Comparison of ENCODE assay signal across 8 mouse cellular contexts in genomic region chr3:127451070-127451469, GRCm38 (mm10). TPM values are rescaled to one million over a fixed set of nuclear protein-coding genes. Genes with fewer than 3 reads are reported as not detected.
DNase-seq lines count a peak whose midpoint lies in the region; ATAC-seq and TF ChIP-seq lines count a peak whose summit lies in the region.

No protein-coding gene starts in this region.

- no peak for ATAC-seq in heart, embryonic 11.5 days (replicated peaks; ENCODE audit: insufficient number of reproducible peaks, low FRiP score, low TSS enrichment)
- peak; percentile 76 for ATAC-seq in forebrain, embryonic 16.5 days
- ATAC-seq in liver, embryonic 11.5 days (replicated peaks; ENCODE audit: low FRiP score), result 0 out of 2 replicates have a peak, but pooled peaks have one; percentile 57

- H3K4me3 ChIP-seq in heart, adult 2 months, result no peak overlapping the region
- no peak overlapping the region for H3K4me3 ChIP-seq in heart, embryonic 11.5 days (ENCODE audit: low read depth, low read length)
- H3K4me3 ChIP-seq in forebrain, embryonic 16.5 days (replicated peaks; ENCODE audit: low read length), result no peak overlapping the region
- H3K4me3 ChIP-seq in liver, embryonic 11.5 days (ENCODE audit: low read depth, low read length), result no peak overlapping the region

- 7% methylated on average over 3 of the region's 3 CpGs for WGBS in heart, adult 2 months
- WGBS in heart, embryonic 11.5 days (ENCODE audit: insufficient replicate concordance), result 11% methylated on average over 3 of the region's 3 CpGs
- WGBS in forebrain, embryonic 16.5 days, result 12% methylated on average over 3 of the region's 3 CpGs
- WGBS in liver, embryonic 11.5 days, result 9% methylated on average over 3 of the region's 3 CpGs

- peak; percentile 88 for TF ChIP-seq CTCF in heart, adult 2 months (IDR thresholded peaks at IDR 0.05)
- peak; percentile 89 for TF ChIP-seq CTCF in brain, embryonic 14.5 days (IDR thresholded peaks at IDR 0.05; ENCODE audit: borderline replicate concordance, extremely low read depth, insufficient read depth, insufficient read length)

- H3K27me3 ChIP-seq in heart, adult 2 months (ENCODE audit: control insufficient read depth, insufficient read depth, low read length), result no peaks in the 10 kb centered on the region
- H3K27me3 ChIP-seq in heart, embryonic 11.5 days (ENCODE audit: control insufficient read depth, insufficient read depth, low read length), result no peaks in the 10 kb centered on the region
- no peaks in the 10 kb centered on the region for H3K27me3 ChIP-seq in forebrain, embryonic 16.5 days (replicated peaks; ENCODE audit: control insufficient read depth, insufficient read depth, low read length)
- no peaks in the 10 kb centered on the region for H3K27me3 ChIP-seq in liver, embryonic 11.5 days (replicated peaks; ENCODE audit: control insufficient read depth, insufficient read depth, low read length)

- no peaks in the 10 kb centered on the region for H3K9me3 ChIP-seq in heart, embryonic 11.5 days (replicated peaks; ENCODE audit: control insufficient read depth, low read length)
- no peaks in the 10 kb centered on the region for H3K9me3 ChIP-seq in forebrain, embryonic 16.5 days (ENCODE audit: control insufficient read depth, low read length)
- no peaks in the 10 kb centered on the region for H3K9me3 ChIP-seq in liver, embryonic 11.5 days (ENCODE audit: control insufficient read depth, low read length)

- H3K27ac ChIP-seq in heart, adult 2 months, result no peak overlapping the region
- H3K27ac ChIP-seq in heart, embryonic 11.5 days (ENCODE audit: low read depth, low read length), result no peak overlapping the region
- no peak overlapping the region for H3K27ac ChIP-seq in forebrain, embryonic 16.5 days (ENCODE audit: low read length)
- no peak overlapping the region for H3K27ac ChIP-seq in liver, embryonic 11.5 days (ENCODE audit: low read depth, low read length)

- no peak for TF ChIP-seq POLR2A in heart, adult 2 months (IDR thresholded peaks at IDR 0.05; ENCODE audit: insufficient read depth, low read depth, low read length)
- no peak for TF ChIP-seq POLR2A in brain, embryonic 14.5 days (IDR thresholded peaks at IDR 0.05; ENCODE audit: borderline replicate concordance, extremely low read depth, insufficient read depth, insufficient read length, poor library complexity, severe bottlenecking)

- intact Hi-C loops in heart, adult 2 months (cut with DNase I), result loop anchor here (2.0 to 10.0 kb wide), 2 partner anchors 128 to 266 kb away; no protein-coding TSS in a partner anchor

- no peaks in the 10 kb centered on the region for H3K4me1 ChIP-seq in heart, adult 2 months (ENCODE audit: control insufficient read depth, insufficient read depth, low read length)
- peaks cover 3% of the 10 kb centered on the region; the same call in 1 of the 2 replicates for H3K4me1 ChIP-seq in heart, embryonic 11.5 days (ENCODE audit: control insufficient read depth, insufficient read depth, low read length)
- H3K4me1 ChIP-seq in forebrain, embryonic 16.5 days (replicated peaks; ENCODE audit: control insufficient read depth, insufficient read depth, low read length), result no peaks in the 10 kb centered on the region
- H3K4me1 ChIP-seq in liver, embryonic 11.5 days (replicated peaks; ENCODE audit: control insufficient read depth, insufficient read depth, low read length), result peaks cover 3% of the 10 kb centered on the region

- H3K9ac ChIP-seq in heart, adult 2 months (ENCODE audit: low read depth, low read length), result no peak overlapping the region
- no peak overlapping the region for H3K9ac ChIP-seq in heart, embryonic 11.5 days (ENCODE audit: low read depth, low read length)
- H3K9ac ChIP-seq in forebrain, embryonic 16.5 days (replicated peaks; ENCODE audit: low read depth, low read length), result no peak overlapping the region
- no peak overlapping the region for H3K9ac ChIP-seq in liver, embryonic 11.5 days (ENCODE audit: low read depth, low read length)

- DNase-seq in heart, adult 2 months, result peak in 1 of 2 experiments; percentile 38
- peak; percentile 44 for DNase-seq in right cerebral cortex, adult 18-20 months
- DNase-seq in right cerebral cortex, postnatal 36 days (ENCODE audit: low spot score in 2 of 2), result no peak
- peak; percentile 68 for DNase-seq in brain, embryonic 14.5 days (ENCODE audit: low read depth)
- no peak for DNase-seq in liver, embryonic 11.5 days (ENCODE audit: low spot score)
- peak; percentile 19 for DNase-seq in thymus, postnatal 14 days

- no peaks in the 10 kb centered on the region; the same call in 1 of the 2 replicates for H3K36me3 ChIP-seq in heart, adult 2 months (ENCODE audit: control insufficient read depth, insufficient read depth, low read length)
- no peaks in the 10 kb centered on the region for H3K36me3 ChIP-seq in heart, embryonic 11.5 days (ENCODE audit: control insufficient read depth, insufficient read depth, low read length)
- H3K36me3 ChIP-seq in forebrain, embryonic 16.5 days (ENCODE audit: control insufficient read depth, insufficient read depth), result no peaks in the 10 kb centered on the region
- no peaks in the 10 kb centered on the region for H3K36me3 ChIP-seq in liver, embryonic 11.5 days (ENCODE audit: control insufficient read depth, insufficient read depth, low read length)

- H3K4me2 ChIP-seq in heart, embryonic 11.5 days, result no peak overlapping the region
- H3K4me2 ChIP-seq in forebrain, embryonic 16.5 days (ENCODE audit: low read length), result no peak overlapping the region
- no peak overlapping the region for H3K4me2 ChIP-seq in liver, embryonic 11.5 days

- no peaks in the 10 kb centered on the region for H3K79me2 ChIP-seq in heart, adult 2 months (replicated peaks; ENCODE audit: control insufficient read depth, insufficient read depth, low read length)

- no peak for TF ChIP-seq EP300 in heart, adult 2 months (IDR thresholded peaks at IDR 0.05; ENCODE audit: insufficient read depth, low read depth, low read length)

RNA-seq across cellular contexts. Expression of gene Ank2, which starts 48.1 kb away (rescaled TPM):
- total RNA-seq in heart, adult 2 months (2021), result 100 to 1,000 TPM; 269 to 290 TPM
- 96.1 and 155 TPM in 2 replicates for polyA plus RNA-seq in heart, adult 2 months (2012; rRNA removed)
- polyA plus RNA-seq in heart, embryonic 11.5 days (2014; fragmentation: Nextera tagmentation; extraction: Ambion mirVana), result 30.8 and 31.8 TPM in 2 replicates
- polyA plus RNA-seq in brain, embryonic 14.5 days (2012; rRNA removed), result 94.5 and 187 TPM in 2 replicates
- polyA plus RNA-seq in forebrain, embryonic 16.5 days (2015; fragmentation: Nextera tagmentation; extraction: Ambion mirVana), result 156 and 201 TPM in 2 replicates
- polyA plus RNA-seq in liver, embryonic 11.5 days (2014; fragmentation: Nextera tagmentation; extraction: Ambion mirVana), result 17.3 and 19.7 TPM in 2 replicates

Comparison
In these comparisons a context has a peak if more than half of its experiments do, and no peak if none do; other contexts are left out.
1. DNase-seq: peak in right cerebral cortex, adult 18-20 months (single experiment), brain, embryonic 14.5 days (single experiment) and thymus, postnatal 14 days (single experiment); none in right cerebral cortex, postnatal 36 days (0 of 2) and liver, embryonic 11.5 days (single experiment).